Mouse (Mus musculus) lung, postnatal 0 days (tissue): ENCODE data around the gene Olfr172.

ENCODE experiments used
- CTCF ChIP-seq: IDR thresholded peaks from 2 replicates; pipeline ENCODE4 v1.5.1; 2016; ENCODE audit warnings: antibody characterized with exemption, mild to moderate bottlenecking
- EP300 ChIP-seq: IDR thresholded peaks from 2 replicates; pipeline ENCODE4 v1.6.1; 2016; ENCODE audit warnings: antibody characterized with exemption, mild to moderate bottlenecking, control low read depth

DNA sequence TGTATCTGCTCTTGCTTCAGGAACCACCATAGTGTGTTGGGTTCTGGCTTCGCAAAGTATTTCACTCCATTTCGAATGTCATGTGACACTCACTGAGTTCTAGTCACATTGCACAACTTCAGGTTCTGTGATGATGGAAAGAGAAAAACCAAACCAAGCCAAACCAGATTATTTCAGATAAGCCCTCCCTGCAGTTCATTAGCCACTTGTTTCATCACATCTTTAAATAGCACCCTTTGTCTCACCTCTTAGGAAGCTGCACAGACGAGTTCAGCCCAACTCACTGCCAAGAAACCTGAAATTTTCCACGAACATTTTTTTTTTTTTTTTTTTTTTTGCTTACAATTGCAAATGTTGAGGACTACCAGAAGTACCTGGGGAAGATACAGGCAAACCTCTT is 16.3 kb downstream of the Olfr172 start:
- TF ChIP-seq CTCF (no peak), EP300 (no peak)
